Mouse (Mus musculus) stomach, embryonic 15.5 days (tissue): Measurements from ENCODE around the gene Fgf4. TPM values are rescaled to one million over a fixed set of nuclear protein-coding genes. Genes with fewer than 3 reads are reported as not detected.

Source experiments
- polyA plus RNA-seq: library from polyadenylated mRNA; unstranded; fragments of >200 nt; fragmentation: Nextera tagmentation; extraction: Ambion mirVana; gene quantifications from 2 replicates; pipeline ENCODE4 v1.2.1, GENCODE M21; 2015

Fgf4 gene
- polyA plus RNA-seq, 1 experiment from 2014 or later: not detected

Other genes starting within 250 kb of the Fgf4 start
- gene Ano1, start 95.4 kb upstream of the Fgf4 start, polyA plus RNA-seq: 47.6 and 48.8 TPM in 2 replicates
- not detected in 2 replicates for gene Fgf3, start 9.3 kb upstream of the Fgf4 start, polyA plus RNA-seq
- gene Fgf15, start 49.2 kb downstream of the Fgf4 start, polyA plus RNA-seq: 0.09 and 0.21 TPM in 2 replicates
- 24.2 and 24.6 TPM in 2 replicates for gene LTO1, start 67.7 kb downstream of the Fgf4 start, polyA plus RNA-seq
- 62.3 and 76.9 TPM in 2 replicates for gene Ccnd1, start 92.6 kb downstream of the Fgf4 start, polyA plus RNA-seq